Mouse (Mus musculus) G1E (cell line): ENCODE measurements around the gene Pdlim4.

Experiments used
- CTCF ChIP-seq: IDR thresholded peaks from 2 replicates; pipeline ENCODE4 v1.5.1; 2012; ENCODE audit warnings: low read depth, low read length, inconsistent platforms, mixed read lengths
- GATA1 ChIP-seq: IDR thresholded peaks from 2 replicates; pipeline ENCODE4 v1.6.1; 2012; ENCODE audit warnings: borderline replicate concordance, low read length, inconsistent platforms, mixed read lengths

DNA sequence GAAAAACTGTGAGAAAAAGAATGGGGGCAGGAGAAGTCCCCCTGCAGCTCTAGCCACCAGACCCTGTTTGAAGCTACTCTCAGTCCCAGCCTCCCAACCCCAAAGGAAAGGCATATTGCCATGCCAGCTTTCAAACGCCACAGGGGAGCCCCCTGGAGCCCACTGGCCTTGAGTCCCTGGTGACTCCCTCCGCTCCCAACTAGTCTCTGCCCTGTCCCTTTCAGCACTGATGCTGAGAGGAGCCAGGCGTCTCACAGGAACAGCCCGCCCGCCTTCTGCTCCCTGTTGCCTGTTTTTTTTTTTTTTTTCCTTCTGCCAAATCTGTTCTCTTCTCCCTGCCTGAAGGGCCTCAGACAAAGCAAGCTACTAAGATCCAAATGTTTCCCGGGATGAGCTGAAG lies 10.2 kb downstream of the Pdlim4 start:
- TF ChIP-seq CTCF = no peak
- TF ChIP-seq GATA1 = no peak
